Mouse (Mus musculus): ENCODE results near the gene Ly6g5c.
A peak's percentile ranks its signal among the peaks of the same experiment; 100 is the strongest.

The Ly6g5c gene

GRCm38 (mm10) chr17:35108097-35108496, at the start of gene Ly6g5c:
Ly6g5c (plus strand) TSS chr17:35108279.
- DNase-seq (ENCODE audit: low spot score in 2 of 2), result no peak

- DNase-seq (ENCODE audit: low spot score in 2 of 2), result no peak
Measured at GRCm38 (mm10) chr17:35058316-35058715, 49.8 kb upstream of the Ly6g5c start.

GRCm38 (mm10) chr17:35058911-35059892, 48.9 kb upstream of the Ly6g5c start, which contains the start of gene Ddah2:
Ddah2 (plus strand) TSS chr17:35059035.
- DNase-seq (ENCODE audit: low spot score in 2 of 2), result peak; percentile 51 to 60

- DNase-seq (ENCODE audit: low spot score in 2 of 2), result no peak
Measured at GRCm38 (mm10) chr17:35060071-35060470, 48.0 kb upstream of the Ly6g5c start.

GRCm38 (mm10) chr17:35060737-35061297, 47.3 kb upstream of the Ly6g5c start:
- no peak for DNase-seq (ENCODE audit: low spot score in 2 of 2)

- no peak for DNase-seq (ENCODE audit: low spot score in 2 of 2)
Measured at GRCm38 (mm10) chr17:35061299-35061698, 46.8 kb upstream of the Ly6g5c start.

- no peak for DNase-seq (ENCODE audit: low spot score in 2 of 2)
Measured at GRCm38 (mm10) chr17:35063466-35063865, 44.6 kb upstream of the Ly6g5c start.

- no peak for DNase-seq (ENCODE audit: low spot score in 2 of 2)
Measured at GRCm38 (mm10) chr17:35064378-35064877, 43.7 kb upstream of the Ly6g5c start.

- no peak for DNase-seq (ENCODE audit: low spot score in 2 of 2)
Measured at GRCm38 (mm10) chr17:35064951-35065947, 42.8 kb upstream of the Ly6g5c start, which contains the start of gene Ly6g6c. Ly6g6c (plus strand) TSS chr17:35065388.

GRCm38 (mm10) chr17:35066084-35066483, 42.0 kb upstream of the Ly6g5c start, which contains the start of gene Mpig6b:
Mpig6b (minus strand) TSS chr17:35066184.
- no peak for DNase-seq (ENCODE audit: low spot score in 2 of 2)

- DNase-seq (ENCODE audit: low spot score in 2 of 2), result no peak
Measured at GRCm38 (mm10) chr17:35068213-35068914, 39.7 kb upstream of the Ly6g5c start.

- no peak for DNase-seq (ENCODE audit: low spot score in 2 of 2)
Measured at GRCm38 (mm10) chr17:35070556-35071229, 37.4 kb upstream of the Ly6g5c start.

GRCm38 (mm10) chr17:35071454-35071853, 36.6 kb upstream of the Ly6g5c start:
- DNase-seq (ENCODE audit: low spot score in 2 of 2), result no peak

- DNase-seq (ENCODE audit: low spot score in 2 of 2), result no peak
Measured at GRCm38 (mm10) chr17:35074097-35074496, 34.0 kb upstream of the Ly6g5c start.

- DNase-seq (ENCODE audit: low spot score in 2 of 2), result no peak
Measured at GRCm38 (mm10) chr17:35076507-35077176, 31.4 kb upstream of the Ly6g5c start, which contains the start of gene Ly6g6e. Ly6g6e (plus strand) TSS chr17:35076902.

- no peak for DNase-seq (ENCODE audit: low spot score in 2 of 2)
Measured at GRCm38 (mm10) chr17:35077285-35077684, 30.8 kb upstream of the Ly6g5c start.

GRCm38 (mm10) chr17:35077786-35078233, 30.3 kb upstream of the Ly6g5c start, which contains the start of gene Ly6g6d:
Ly6g6d (minus strand) TSS chr17:35078065.
- no peak for DNase-seq (ENCODE audit: low spot score in 2 of 2)

GRCm38 (mm10) chr17:35079778-35080177, 28.3 kb upstream of the Ly6g5c start:
- DNase-seq (ENCODE audit: low spot score in 2 of 2), result no peak

GRCm38 (mm10) chr17:35080248-35080647, 27.8 kb upstream of the Ly6g5c start:
- DNase-seq (ENCODE audit: low spot score in 2 of 2), result no peak

Data from frontal cortex, postnatal 25 days (tissue).